Mouse (Mus musculus) adrenal gland, adult 2 months (tissue): ENCODE results near the gene Aldh1a2. TPM values are rescaled to one million over a fixed set of nuclear protein-coding genes. Genes with fewer than 3 reads are reported as not detected.

ENCODE experiments used
- DNase-seq: peaks from one replicate; pipeline ENCODE4 v3.0.0; 2021
- long read RNA-seq: library from polyadenylated mRNA; stranded (forward); transcript quantifications from one replicate; pipeline ENCODE4 v2.0.0, GENCODE M21; 2021
- polyA plus RNA-seq: library from polyadenylated mRNA; depleted of rRNA; stranded (reverse); fragments of >200 nt; gene quantifications from 2 replicates; pipeline ENCODE4 v1.2.3, GENCODE M21; 2012; rRNA removed
- total RNA-seq, 2 experiments: library from RNA; stranded (reverse); gene quantifications; 2 replicates each; pipeline ENCODE4 v1.2.3; 2021

The Aldh1a2 gene
- total RNA-seq = 10 to 100 TPM; 65.6 to 92.9 TPM
- polyA plus RNA-seq = 17.9 and 19.1 TPM in 2 replicates
- long read RNA-seq, transcript Aldh1a2-201 (14 exons, 2,264 nt) = major isoform, 70 of 78 reads
- long read RNA-seq, partial matches to known transcripts = 5 of 78 reads
- long read RNA-seq, other reads (novel, unspliced or antisense) = 3 of 78 reads

GRCm38 (mm10) chr9:71215248-71216035 is at the start of gene Aldh1a2:
Aldh1a2 (plus strand) TSS chr9:71215789.
- peak; percentile 90 for DNase-seq

- no peak for DNase-seq
These were observed 49.4 kb upstream of the Aldh1a2 start for GRCm38 (mm10) chr9:71166019-71166705.

GRCm38 (mm10) chr9:71166871-71167465 is 48.6 kb upstream of the Aldh1a2 start:
- DNase-seq = peak; percentile 48

GRCm38 (mm10) chr9:71167473-71168215 is 47.9 kb upstream of the Aldh1a2 start:
- no peak for DNase-seq

- no peak for DNase-seq
These were observed 47.1 kb upstream of the Aldh1a2 start, which contains the start of gene Aqp9 for GRCm38 (mm10) chr9:71168511-71168910. Aqp9 (minus strand) TSS chr9:71168682.

- DNase-seq = no peak
These were observed 42.1 kb upstream of the Aldh1a2 start for GRCm38 (mm10) chr9:71173533-71173932.

- no peak for DNase-seq
These were observed 41.1 kb upstream of the Aldh1a2 start for GRCm38 (mm10) chr9:71174316-71174975.

- DNase-seq = no peak
These were observed 39.9 kb upstream of the Aldh1a2 start for GRCm38 (mm10) chr9:71175686-71176085.

- DNase-seq = no peak
These were observed 36.2 kb upstream of the Aldh1a2 start for GRCm38 (mm10) chr9:71179276-71179896.

GRCm38 (mm10) chr9:71179964-71180700 is 35.5 kb upstream of the Aldh1a2 start:
- no peak for DNase-seq

GRCm38 (mm10) chr9:71185285-71185684 is 30.3 kb upstream of the Aldh1a2 start:
- no peak for DNase-seq

- no peak for DNase-seq
These were observed 29.8 kb upstream of the Aldh1a2 start for GRCm38 (mm10) chr9:71185823-71186222.

- DNase-seq = no peak
These were observed 28.2 kb upstream of the Aldh1a2 start for GRCm38 (mm10) chr9:71187396-71187795.

GRCm38 (mm10) chr9:71188647-71189415 is 26.8 kb upstream of the Aldh1a2 start:
- DNase-seq = peak; percentile 63

GRCm38 (mm10) chr9:71198826-71199225 is 16.8 kb upstream of the Aldh1a2 start:
- DNase-seq = no peak

- no peak for DNase-seq
These were observed 13.3 kb upstream of the Aldh1a2 start for GRCm38 (mm10) chr9:71202265-71202664.

GRCm38 (mm10) chr9:71209299-71209698 is 6.3 kb upstream of the Aldh1a2 start:
- DNase-seq = no peak

- no peak for DNase-seq
These were observed 4.7 kb upstream of the Aldh1a2 start for GRCm38 (mm10) chr9:71210870-71211269.

GRCm38 (mm10) chr9:71213636-71214035 is 2.0 kb upstream of the Aldh1a2 start:
- no peak for DNase-seq
